Mouse (Mus musculus) heart, postnatal 10 days (tissue): ENCODE measurements at regions not wholly inside any gene's neighbourhood (a gene's known extent, or its start where the extent isn't known, plus 50 kb on each side); places are given as distances from the start of the nearest gene placed in this dataset.
A peak's percentile ranks its signal among the peaks of the same experiment; 100 is the strongest.

Experiments
- DNase-seq, 2 experiments: peaks; one replicate each; pipeline ENCODE4 v3.0.0; 2021
- intact Hi-C: fragments of 180-260 bp; cut with DNase I; formaldehyde crosslinking; loops from one replicate; pipeline ENCODE4 v1.15.1; 2025

GRCm38 (mm10) chrX:147328289-147328688, 100.7 kb downstream of the Il13ra2 start:
- intact Hi-C loops: no loop called here
- peak in 1 of 2 experiments; percentile 2 for DNase-seq

- intact Hi-C loops: no loop called here
- no peak for DNase-seq
Measured at GRCm38 (mm10) chrX:147326231-147326630, 102.8 kb downstream of the Il13ra2 start.
